Mouse (Mus musculus) gastrocnemius, postnatal 14 days (tissue): ENCODE data around the gene Nup107. TPM values are rescaled to one million over a fixed set of nuclear protein-coding genes. Genes with fewer than 3 reads are reported as not detected.
"Not testable (repeated sequence)": the region's sequence is repeated elsewhere in the genome, so short reads cannot be mapped to it uniquely, and the experiment has no call there.

ENCODE experiments used
- DNase-seq: peaks from one replicate; pipeline ENCODE4 v3.0.0; 2021; ENCODE audit warnings: mixed read lengths
- intact Hi-C: fragments of 180-260 bp; cut with DNase I; formaldehyde crosslinking; loops from one replicate; pipeline ENCODE4 v1.15.1; 2025; ENCODE audit warnings: low total_unique reads
- total RNA-seq, 2 experiments: library from RNA; stranded (reverse); gene quantifications; 2 replicates each; pipeline ENCODE4 v1.2.3; 2021

Gene Nup107
- total RNA-seq, 2 experiments from 2014 or later: 7.0 to 7.6 TPM

DNA sequence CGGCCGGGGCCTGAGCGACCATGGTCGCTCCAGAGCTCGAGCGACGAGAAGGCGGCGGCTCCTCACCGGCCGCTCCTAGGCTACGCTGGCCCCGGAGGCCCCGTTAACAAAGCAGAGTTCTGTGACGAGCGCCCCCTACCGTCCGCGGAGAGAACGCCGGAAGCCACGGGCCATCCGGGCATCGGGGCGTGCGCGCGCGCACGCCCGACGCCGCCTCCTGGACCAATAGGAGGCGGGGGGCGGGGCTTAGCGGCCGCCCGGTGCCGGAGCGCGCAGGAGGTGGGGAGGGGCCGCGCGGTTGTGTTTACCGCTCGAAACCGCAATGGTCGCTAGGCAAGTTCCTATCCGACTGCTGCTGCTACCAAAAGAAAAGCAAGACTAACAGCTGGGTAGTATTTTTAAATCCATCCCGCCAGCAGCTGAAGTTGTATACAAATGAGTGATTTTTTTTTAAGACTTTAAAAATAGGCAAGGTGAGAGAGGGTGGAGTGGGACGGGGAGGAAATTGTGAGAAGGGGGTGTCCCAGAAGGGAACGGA is 81.8 kb downstream of the Nup107 start, which contains the start of gene Mdm2:
Gene Mdm2 (minus strand): TSS at position 155 of the 538 bp plus-strand sequence.
- intact Hi-C loops: no loop called here
- peak; percentile 96 for DNase-seq

GRCm38 (mm10) chr10:117709930-117710603 is 82.4 kb downstream of the Nup107 start:
- DNase-seq: peak; percentile 82
- intact Hi-C loops: no loop called here

DNA sequence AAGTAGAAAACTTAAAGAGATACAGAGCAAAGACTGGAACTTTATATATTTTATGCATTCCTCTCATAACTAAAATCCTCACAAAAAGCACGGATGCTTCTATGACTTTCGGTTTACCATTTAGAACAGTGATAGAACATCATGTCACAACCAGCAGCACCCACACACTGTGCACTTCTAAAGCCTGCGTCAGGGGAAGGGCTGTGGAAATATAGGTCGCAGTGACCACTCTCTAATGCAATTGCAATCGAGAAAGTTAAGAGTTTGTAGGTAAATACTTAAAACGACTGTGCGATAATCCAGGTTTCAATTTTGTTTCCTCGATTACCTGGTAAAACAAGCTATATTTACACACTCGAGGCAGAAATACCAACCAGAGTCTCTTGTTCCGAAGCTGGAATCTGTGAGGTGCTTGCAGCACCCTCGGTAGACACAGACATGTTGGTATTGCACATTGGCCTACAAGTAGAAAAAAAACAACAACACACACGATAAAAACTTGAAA is 83.1 kb downstream of the Nup107 start:
- intact Hi-C loops: no loop called here

GRCm38 (mm10) chr10:117708856-117709255 is 83.6 kb downstream of the Nup107 start:
- intact Hi-C loops: no loop called here
- no peak for DNase-seq

More for the DNA sequence above, 83.1 kb downstream of the Nup107 start:
- DNase-seq: no peak

DNA sequence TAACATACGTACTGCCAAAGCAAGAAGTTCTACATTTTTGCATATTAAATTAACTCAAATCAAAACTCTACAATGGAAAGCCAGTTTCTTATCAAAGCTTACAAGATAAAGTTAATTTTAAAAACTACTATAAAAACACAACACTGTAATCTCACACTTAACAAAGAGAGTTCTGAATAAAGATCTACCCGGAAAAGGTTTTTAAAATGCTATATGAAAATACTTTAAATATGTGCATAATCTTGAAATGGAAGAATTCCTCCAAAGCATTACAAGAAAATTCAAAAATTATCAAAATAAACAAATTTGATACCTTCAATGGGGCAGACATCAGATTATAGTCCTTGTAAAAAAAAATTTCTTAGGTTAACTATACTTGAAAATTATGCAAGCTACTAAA is 84.1 kb downstream of the Nup107 start:
- DNase-seq: no peak
- intact Hi-C loops: no loop called here

DNA sequence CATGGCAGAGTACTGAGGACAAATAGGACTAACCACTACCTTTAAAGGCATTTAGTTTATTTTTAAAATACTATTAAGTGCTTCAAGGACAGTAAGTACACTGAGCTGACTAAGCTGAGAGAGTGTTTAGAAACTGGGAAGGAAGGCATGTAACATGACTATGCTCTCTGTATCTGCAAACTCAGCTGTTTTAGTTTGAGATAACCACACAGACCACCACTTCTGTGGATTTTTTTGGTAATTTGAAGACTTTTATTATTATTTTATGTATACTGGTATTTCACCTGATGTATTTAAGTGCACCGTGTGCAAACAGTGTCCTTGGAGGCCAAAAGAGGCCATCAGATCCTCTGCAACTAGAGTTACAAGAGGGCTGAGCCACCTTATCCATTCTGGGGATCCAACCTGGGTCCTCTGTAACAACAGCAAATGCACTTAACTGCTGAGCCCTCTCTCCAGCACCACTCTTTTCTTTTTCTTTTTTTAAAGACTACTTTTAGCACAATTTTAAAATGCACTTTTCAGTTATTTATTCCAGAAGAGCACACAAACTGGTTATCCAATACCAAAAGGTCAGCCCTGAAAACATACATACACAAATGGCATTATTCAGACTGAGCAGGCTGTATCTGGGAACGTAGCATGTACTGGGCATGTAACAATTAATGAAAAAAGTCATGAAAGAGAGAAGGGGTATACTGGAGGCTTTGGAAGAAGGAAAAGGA is 85.2 kb downstream of the Nup107 start:
- no peak for DNase-seq
- intact Hi-C loops: no loop called here

DNA sequence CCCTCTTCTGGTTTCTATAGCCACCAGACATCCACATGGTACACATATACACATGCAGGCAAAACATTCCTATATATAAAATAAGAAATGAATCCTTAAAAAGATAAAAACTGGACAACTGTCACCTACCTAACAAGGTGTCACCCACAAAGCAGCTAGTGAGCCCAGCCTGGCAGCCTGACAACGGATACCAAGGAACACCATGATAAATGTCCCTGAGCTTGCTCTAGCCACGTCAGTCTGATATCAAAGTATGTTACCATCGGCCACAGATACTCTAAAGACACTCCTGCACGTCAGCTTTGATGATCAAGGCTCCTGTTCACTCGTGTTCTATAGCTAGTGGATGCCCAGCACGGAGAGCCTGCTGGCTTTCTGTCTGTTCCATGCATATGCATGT is 86.1 kb downstream of the Nup107 start:
- intact Hi-C loops: no loop called here
- no peak for DNase-seq

DNA sequence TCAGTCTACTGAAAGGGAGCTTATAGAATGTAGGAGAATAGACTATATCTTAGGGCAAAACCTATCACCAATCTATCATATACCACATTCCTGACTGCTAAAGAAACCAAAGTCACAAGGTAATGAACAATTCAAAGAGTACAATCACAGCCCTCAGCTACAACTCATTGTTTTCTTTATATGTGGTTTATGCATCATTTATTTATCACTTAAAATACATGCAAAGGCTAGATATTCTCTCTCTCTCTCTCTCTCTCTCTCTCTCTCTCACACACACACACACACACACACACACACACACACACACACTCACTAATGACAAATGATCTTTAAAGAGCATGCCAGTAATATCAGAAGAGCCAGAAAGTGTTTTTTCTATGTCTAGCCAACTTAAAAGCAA is 86.7 kb downstream of the Nup107 start:
- DNase-seq: no peak
- intact Hi-C loops: no loop called here

DNA sequence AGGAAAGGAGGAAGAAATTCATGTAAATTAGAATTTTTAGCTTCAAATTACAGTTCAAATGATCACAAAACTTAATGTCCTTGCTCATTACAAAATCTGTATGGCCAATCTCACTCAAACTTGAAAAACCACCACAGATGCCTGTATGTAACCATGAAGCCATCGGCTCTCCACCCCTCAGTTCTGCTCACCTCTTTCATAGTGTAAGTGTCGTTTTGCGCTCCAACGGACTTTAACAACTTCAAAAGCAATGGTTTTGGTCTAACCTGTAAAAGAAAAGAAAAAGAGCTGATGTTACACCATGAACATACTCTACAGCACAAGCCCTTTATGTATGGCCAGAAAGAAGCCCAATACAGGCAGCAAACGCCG is 87.6 kb downstream of the Nup107 start:
- no peak for DNase-seq
- intact Hi-C loops: no loop called here

GRCm38 (mm10) chr10:117704314-117704963 is 88.1 kb downstream of the Nup107 start:
- intact Hi-C loops, DNase-seq: not testable (repeated sequence)

- DNase-seq: no peak
- intact Hi-C loops: no loop called here
Measured at GRCm38 (mm10) chr10:117703506-117703905, 89.0 kb downstream of the Nup107 start.

DNA sequence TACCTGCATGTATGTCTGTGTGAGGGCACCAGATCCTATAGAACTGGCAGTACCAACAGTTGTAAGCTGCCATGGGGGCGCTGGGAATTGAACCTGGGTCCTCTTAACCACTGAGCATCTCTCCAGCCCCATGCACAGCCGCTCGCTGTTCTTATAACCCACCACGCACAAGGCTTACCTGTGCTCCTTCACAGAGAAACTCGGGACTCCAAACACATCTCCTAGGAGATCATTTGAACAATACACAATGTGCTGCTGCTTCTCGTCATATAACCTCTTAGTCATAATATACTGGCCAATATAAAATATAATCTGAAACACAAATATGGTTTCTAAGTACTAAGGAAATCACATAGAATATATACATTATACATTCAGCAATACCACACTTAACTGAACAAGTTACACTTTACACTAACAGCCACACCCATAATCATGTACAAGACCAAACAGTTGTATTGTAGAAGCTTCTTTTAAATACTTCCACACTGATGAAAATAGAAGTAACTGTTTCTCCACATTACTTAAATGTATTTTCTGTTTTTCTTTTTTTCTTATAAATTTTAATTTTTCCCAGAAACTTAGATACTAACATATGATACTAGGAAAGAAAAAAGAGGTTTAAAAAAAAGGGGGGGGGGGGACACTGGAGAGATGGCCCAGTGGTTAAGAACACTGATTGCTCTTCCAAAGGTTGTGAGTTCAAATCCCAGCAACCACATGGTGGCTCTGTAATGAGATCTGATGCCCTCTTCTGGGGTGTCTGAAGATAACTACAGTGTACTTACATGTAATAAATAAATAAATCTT is 90.3 kb downstream of the Nup107 start:
- no peak for DNase-seq

GRCm38 (mm10) chr10:117701034-117701829 is 91.3 kb downstream of the Nup107 start:
- no peak for DNase-seq
- intact Hi-C loops: no loop called here

More for the DNA sequence above, 90.3 kb downstream of the Nup107 start:
- intact Hi-C loops: no loop called here

Other genes with a start within 250 kb of the Nup107 start
- gene Cpm, start 163.2 kb downstream of the Nup107 start, total RNA-seq: 1 to 10 TPM; 6.2 to 7.4 TPM
- gene Mdm2, start 81.9 kb downstream of the Nup107 start, total RNA-seq: 10 to 100 TPM; 29.4 to 29.8 TPM
- 1 to 10 TPM; 5.2 to 6.1 TPM for gene Slc35e3, start 46.3 kb downstream of the Nup107 start, total RNA-seq
- gene Rap1b, start 53.3 kb upstream of the Nup107 start, total RNA-seq: 10 to 100 TPM; 29.5 to 36.0 TPM